Mouse (Mus musculus) macrophage (primary cell): ENCODE measurements around the gene Brms1. TPM values are rescaled to one million over a fixed set of nuclear protein-coding genes. Genes with fewer than 3 reads are reported as not detected.

Experiments used
- H3K27ac ChIP-seq: fragments of 350-480 bp; formaldehyde crosslinking; 2 replicates; pipeline ENCODE4 v1.9.0; 2021
- H3K36me3 ChIP-seq: fragments of 350-480 bp; formaldehyde crosslinking; 2 replicates; pipeline ENCODE4 v1.9.0; 2021; ENCODE audit errors: inconsistent target
- H3K4me3 ChIP-seq: fragments of 350-480 bp; formaldehyde crosslinking; 2 replicates; pipeline ENCODE4 v1.9.0; 2021; ENCODE audit errors: inconsistent target
- H3K79me2 ChIP-seq: fragments of 350-480 bp; formaldehyde crosslinking; 2 replicates; pipeline ENCODE4 v1.9.0; 2021; ENCODE audit errors: inconsistent target
- WGBS: methylation state at CpG from one replicate; pipeline ENCODE4 v1.1.7; 2026; ENCODE audit warnings: inconsistent platforms; ENCODE audit not compliant: missing documents; 5-methylcytosine and 5-hydroxymethylcytosine counted together
- polyA plus RNA-seq: library from polyadenylated mRNA; stranded (reverse); fragments of 250-400 nt; gene quantifications from 3 replicates; pipeline ENCODE4 v1.2.4, GENCODE M21; 2018; ENCODE audit warnings: inconsistent platforms

Brms1 gene
- polyA plus RNA-seq, 1 experiment from 2014 or later = 78.9 TPM

GRCm38 (mm10) chr19:5098363-5099143 lies 57.4 kb downstream of the Brms1 start, which contains the start of gene Cnih2:
TSS of gene Cnih2 (minus strand) at chr19:5098521.
- peaks cover 37% of the 10 kb centered on the region for H3K36me3 ChIP-seq
- 12% methylated on average over 48 of the region's 48 CpGs for WGBS
- no peak within 1 kb of the TSS for H3K4me3 ChIP-seq

More at GRCm38 (mm10) chr19:5098363-5099143, 57.4 kb downstream of the Brms1 start, which contains the start of gene Cnih2:
- Histone ChIP-seq H3K27ac (no peak within 1 kb of the TSS), H3K79me2 (no peaks in the 10 kb centered on the region; the same call in 1 of the 2 replicates)

Other genes with a start within 250 kb of the Brms1 start
- gene Rbm4, start 247.5 kb upstream of the Brms1 start, polyA plus RNA-seq = 12.7 to 21.9 TPM (median 16.4 TPM) in 3 replicates
- 1.3 to 5.1 TPM (median 3.4 TPM) in 3 replicates for gene Gm21992, start 229.7 kb upstream of the Brms1 start, polyA plus RNA-seq
- gene Rbm14, start 229.7 kb upstream of the Brms1 start, polyA plus RNA-seq = 10.2 to 18.9 TPM (median 15.8 TPM) in 3 replicates
- 17.8 to 37.0 TPM (median 27.6 TPM) in 3 replicates for gene Ccs, start 202.0 kb upstream of the Brms1 start, polyA plus RNA-seq
- gene Ccdc87, start 202.0 kb upstream of the Brms1 start, polyA plus RNA-seq = 0.07 to 0.10 TPM in 2 of 3 replicates, not detected in the other
- gene Ctsf, start 186.2 kb upstream of the Brms1 start, polyA plus RNA-seq = 5.4 to 22.4 TPM (median 9.6 TPM) in 3 replicates
- not detected in 3 replicates for gene Actn3, start 163.4 kb upstream of the Brms1 start, polyA plus RNA-seq
- 13.7 to 17.2 TPM (median 17.1 TPM) in 3 replicates for gene Zdhhc24, start 162.7 kb upstream of the Brms1 start, polyA plus RNA-seq
- 0.58 to 1.1 TPM (median 1.0 TPM) in 3 replicates for gene Bbs1, start 134.7 kb upstream of the Brms1 start, polyA plus RNA-seq
- gene Dpp3, start 113.1 kb upstream of the Brms1 start, polyA plus RNA-seq = 28.6 to 57.3 TPM (median 47.9 TPM) in 3 replicates
- gene Peli3, start 98.2 kb upstream of the Brms1 start, polyA plus RNA-seq = 0.82 to 2.1 TPM (median 1.7 TPM) in 3 replicates
- 30.6 to 71.3 TPM (median 40.0 TPM) in 3 replicates for gene Mrpl11, start 79.2 kb upstream of the Brms1 start, polyA plus RNA-seq
- gene Npas4, start 51.0 kb upstream of the Brms1 start, polyA plus RNA-seq = 0.11 to 0.41 TPM (median 0.32 TPM) in 3 replicates
- 0.75 to 2.2 TPM (median 0.76 TPM) in 3 replicates for gene Slc29a2, start 17.5 kb upstream of the Brms1 start, polyA plus RNA-seq
- 12.6 to 23.0 TPM (median 17.7 TPM) in 3 replicates for gene B4gat1, start 2.5 kb upstream of the Brms1 start, polyA plus RNA-seq
- gene AC124502.3, start 2.5 kb upstream of the Brms1 start, polyA plus RNA-seq = 0.76 to 2.0 TPM (median 0.80 TPM) in 3 replicates
- gene Rin1, start 9.1 kb downstream of the Brms1 start, polyA plus RNA-seq = 0.08 to 0.37 TPM (median 0.11 TPM) in 3 replicates
- gene Cd248, start 26.7 kb downstream of the Brms1 start, polyA plus RNA-seq = not detected in 3 replicates
- gene Tmem151a, start 44.2 kb downstream of the Brms1 start, polyA plus RNA-seq = 0.04 to 0.26 TPM (median 0.06 TPM) in 3 replicates
- 32.3 to 57.6 TPM (median 51.7 TPM) in 3 replicates for gene Yif1a, start 47.2 kb downstream of the Brms1 start, polyA plus RNA-seq
- gene Cnih2, start 57.2 kb downstream of the Brms1 start, polyA plus RNA-seq = 0.28 TPM in 1 of 3 replicates, not detected in the others
- gene Rab1b, start 65.7 kb downstream of the Brms1 start, polyA plus RNA-seq = 120 to 188 TPM (median 152 TPM) in 3 replicates
- 9.0 to 14.1 TPM (median 10.4 TPM) in 3 replicates for gene Klc2, start 77.2 kb downstream of the Brms1 start, polyA plus RNA-seq
- gene Pacs1, start 231.8 kb downstream of the Brms1 start, polyA plus RNA-seq = 14.8 to 16.9 TPM (median 16.9 TPM) in 3 replicates